Mouse (Mus musculus) adrenal gland, adult 18-20 months (tissue): ENCODE measurements around the gene Apex1. TPM values are rescaled to one million over a fixed set of nuclear protein-coding genes. Genes with fewer than 3 reads are reported as not detected.
"Not testable (repeated sequence)": the region's sequence is repeated elsewhere in the genome, so short reads cannot be mapped to it uniquely, and the experiment has no call there.

Source experiments
- DNase-seq, 2 experiments: peaks; one replicate each; pipeline ENCODE4 v3.0.0; 2021 to 2022; ENCODE audit warnings: low spot score in 2 of 2
- total RNA-seq, 2 experiments: library from RNA; stranded (reverse); gene quantifications; 1 replicate in 1 of 2; 2 replicates in 1 of 2; pipeline ENCODE4 v1.2.3; 2021

The Apex1 gene
- total RNA-seq, 2 experiments from 2014 or later, result 50.7 to 66.7 TPM

DNA sequence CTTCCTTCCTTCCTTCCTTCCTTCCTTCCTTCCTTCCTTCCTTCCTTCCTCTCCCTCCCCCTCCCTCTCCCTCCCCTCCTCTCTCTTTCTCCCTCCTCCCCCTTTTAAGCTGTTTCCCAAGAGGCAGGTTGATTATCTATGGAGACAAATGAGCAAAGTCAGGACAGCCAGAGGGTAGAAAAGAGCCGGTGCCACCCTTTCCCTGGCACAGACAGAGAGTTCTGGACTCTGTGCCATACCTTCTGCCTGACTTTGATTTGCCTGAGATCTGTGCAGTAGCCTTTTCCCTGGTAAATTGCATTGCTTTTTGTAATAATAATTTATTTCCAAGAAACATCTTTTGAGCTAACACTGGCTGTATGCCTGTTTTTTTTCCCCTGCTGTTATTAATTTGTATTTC lies 44.3 kb downstream of the Apex1 start:
- DNase-seq, result no peak

DNA sequence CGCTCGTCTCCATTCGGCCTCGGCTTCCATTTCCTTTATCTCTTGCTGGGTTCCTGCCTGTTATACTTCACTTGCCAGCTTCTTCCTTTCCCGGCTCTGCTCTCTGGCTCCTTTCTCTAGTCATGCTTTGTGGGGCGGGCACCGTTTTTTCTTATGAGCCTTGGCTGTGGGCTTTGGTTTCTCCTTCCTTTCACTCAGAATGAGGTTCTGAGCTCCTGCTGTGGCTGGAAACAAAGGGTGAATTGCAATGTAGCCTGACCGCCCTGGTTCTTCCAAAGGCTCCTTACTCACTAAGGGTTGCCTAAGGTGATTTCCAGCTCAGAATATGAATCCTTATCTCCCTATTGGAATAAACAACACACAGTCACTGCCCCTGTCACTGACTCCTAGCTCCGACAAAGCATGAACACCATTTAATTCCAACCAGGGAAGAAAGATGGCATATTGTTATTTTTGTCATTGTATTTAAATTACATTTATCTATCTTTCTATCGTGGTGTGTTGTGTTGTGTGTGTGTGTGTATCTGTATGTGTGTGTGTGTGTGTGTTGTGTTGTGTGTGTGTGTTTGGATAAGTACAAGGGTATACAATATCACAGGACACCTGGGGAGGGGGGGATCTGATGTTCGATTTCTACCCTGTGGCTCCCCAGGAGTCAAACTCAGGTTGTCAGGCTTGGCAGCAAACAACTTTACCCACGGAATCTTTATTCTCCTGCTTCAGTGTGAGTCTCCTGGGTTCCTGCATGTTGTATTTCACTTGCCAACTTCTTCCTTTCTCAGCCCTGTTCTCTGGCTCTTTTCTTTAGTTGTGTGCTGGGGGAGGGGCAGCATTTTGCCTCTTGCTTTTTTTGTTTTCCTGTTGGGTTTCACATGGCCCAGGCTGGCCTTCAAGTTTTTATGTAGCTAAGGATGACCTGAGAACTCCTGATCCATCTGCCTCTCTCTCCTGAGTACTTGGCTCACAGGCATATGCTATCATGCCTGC lies 45.1 kb downstream of the Apex1 start:
- no peak for DNase-seq

DNA sequence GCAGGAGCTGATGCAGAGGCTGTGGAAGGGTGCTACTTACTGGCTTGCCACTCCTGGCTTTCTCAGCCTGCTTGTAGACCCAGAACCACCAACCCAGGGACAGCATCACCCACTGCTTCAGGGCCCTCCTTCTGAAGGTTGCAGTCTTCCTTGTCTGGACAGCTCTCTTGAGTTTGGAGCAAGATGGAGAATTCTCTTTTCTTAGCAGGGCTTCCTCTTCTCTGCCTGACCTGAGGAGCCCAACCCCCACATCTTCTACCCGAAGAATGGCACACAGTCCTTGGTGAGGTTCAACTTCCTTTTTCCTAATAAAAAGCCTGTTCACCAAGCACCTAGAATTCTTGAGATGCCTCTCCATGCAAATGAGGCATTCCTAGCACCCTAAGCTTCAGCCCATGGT lies 46.1 kb downstream of the Apex1 start:
- no peak for DNase-seq

DNA sequence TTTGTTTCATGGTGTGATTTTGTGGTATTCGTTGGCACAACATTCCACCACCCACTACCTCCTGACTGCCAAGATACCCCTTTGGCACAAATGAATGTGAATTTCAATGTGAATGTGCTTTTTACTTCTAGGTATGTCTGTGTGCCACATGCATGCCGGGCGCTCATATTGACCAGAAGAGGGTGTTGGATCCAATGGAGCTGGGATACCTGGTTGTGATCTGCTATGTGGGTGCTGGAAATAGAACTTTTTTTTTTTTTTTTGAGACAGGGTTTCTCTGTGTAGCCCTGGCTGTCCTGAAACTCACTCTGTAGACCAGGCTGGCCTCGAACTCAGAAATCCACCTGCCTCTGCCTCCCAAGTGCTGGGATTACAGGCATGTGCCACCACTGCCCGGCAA lies 48.3 kb downstream of the Apex1 start:
- DNase-seq, result not testable (repeated sequence)

DNA sequence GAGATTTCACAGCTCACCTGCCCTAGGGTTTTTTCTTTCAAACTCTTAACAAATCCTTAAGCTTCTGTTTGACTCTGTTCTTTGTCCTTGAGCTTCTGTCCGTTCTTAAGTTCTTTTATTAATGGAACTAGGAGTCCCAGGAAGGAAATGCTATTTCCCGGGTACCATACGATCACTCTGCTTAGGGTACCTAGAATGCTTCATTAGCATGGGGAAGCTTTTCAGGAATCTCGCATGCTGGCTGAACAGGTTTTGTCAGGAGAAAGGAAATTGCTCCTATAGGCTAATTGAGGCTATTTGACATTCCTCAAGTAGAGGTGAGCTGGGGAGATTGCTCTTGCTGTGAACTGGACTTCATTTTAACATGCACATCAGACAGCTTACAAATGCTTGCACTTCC lies 48.9 kb downstream of the Apex1 start:
- DNase-seq, result no peak

DNA sequence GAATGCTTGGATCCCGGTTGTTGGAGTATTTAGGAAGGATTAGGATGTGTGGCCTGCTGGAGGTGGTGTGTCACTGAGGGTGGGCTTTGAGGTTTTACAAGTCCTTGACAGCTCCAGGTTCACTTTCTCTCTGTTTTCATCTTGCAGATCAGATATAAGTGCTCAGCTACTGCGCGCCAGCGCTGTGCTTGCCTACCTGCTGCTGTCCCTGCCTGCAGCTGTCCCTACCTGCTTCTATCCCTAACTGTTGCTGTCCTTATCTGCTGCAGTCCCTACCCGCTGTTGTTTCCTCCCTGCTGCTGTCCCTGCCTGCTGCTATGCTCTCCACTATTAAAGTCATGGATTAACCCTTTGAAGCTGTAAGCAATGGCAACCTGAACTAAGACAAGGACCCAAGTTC lies 50.2 kb downstream of the Apex1 start:
- DNase-seq, result no peak

DNA sequence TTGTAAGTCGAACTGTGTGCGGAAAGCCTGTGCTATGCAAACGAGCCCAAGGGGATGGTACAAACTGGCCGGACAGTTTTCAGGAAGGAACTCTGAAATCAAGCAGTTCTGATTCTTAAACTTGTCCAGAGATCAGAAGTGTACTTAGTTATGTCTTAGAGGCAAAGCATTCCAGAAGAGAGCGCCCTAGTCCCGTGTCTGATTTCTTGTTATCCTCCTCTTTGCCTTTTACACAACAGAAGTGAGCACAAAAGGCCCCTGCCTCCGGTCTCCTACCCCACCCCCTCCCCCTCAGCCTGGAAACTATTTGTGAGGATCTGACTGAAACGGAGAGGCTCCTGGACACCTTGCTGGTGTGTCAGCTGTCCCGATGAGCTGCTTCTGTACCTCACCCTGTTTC lies 51.9 kb downstream of the Apex1 start:
- DNase-seq, result no peak

Other genes with a start within 250 kb of the Apex1 start
- not detected for gene Olfr747, start 231.8 kb upstream of the Apex1 start, total RNA-seq
- gene Olfr748, start 217.6 kb upstream of the Apex1 start, total RNA-seq, result not detected
- gene Olfr749, start 179.9 kb upstream of the Apex1 start, total RNA-seq, result not detected
- gene Ttc5, start 139.4 kb upstream of the Apex1 start, total RNA-seq, result 10 to 100 TPM; 29.0 to 35.5 TPM
- gene Ccnb1ip1, start 117.2 kb upstream of the Apex1 start, total RNA-seq, result not detected
- gene Parp2, start 117.1 kb upstream of the Apex1 start, total RNA-seq, result 10 to 100 TPM; 21.0 to 22.7 TPM
- 10 to 100 TPM; 22.2 to 25.2 TPM for gene Tep1, start 54.4 kb upstream of the Apex1 start, total RNA-seq
- gene Klhl33, start 27.5 kb upstream of the Apex1 start, total RNA-seq, result 1 to 10 TPM in 1 of 2 experiments, under 1 TPM in 1; 0.83 to 1.3 TPM
- 10 to 100 TPM; 48.9 to 51.3 TPM for gene Osgep, start 75 bp upstream of the Apex1 start, total RNA-seq
- gene Pip4p1, start 5.9 kb downstream of the Apex1 start, total RNA-seq, result 10 to 100 TPM; 54.8 to 63.0 TPM
- gene Pnp, start 6.1 kb downstream of the Apex1 start, total RNA-seq, result 10 to 100 TPM; 35.0 to 40.3 TPM
- gene Gm49342, start 19.5 kb downstream of the Apex1 start, total RNA-seq, result 10 to 100 TPM; 31.9 to 43.9 TPM
- gene Pnp2, start 31.0 kb downstream of the Apex1 start, total RNA-seq, result 1 to 10 TPM; 1.7 to 2.7 TPM
- not detected for gene Rnase10, start 82.8 kb downstream of the Apex1 start, total RNA-seq
- gene Rnase9, start 116.9 kb downstream of the Apex1 start, total RNA-seq, result not detected
- gene Rnase11, start 125.2 kb downstream of the Apex1 start, total RNA-seq, result not detected
- gene Rnase12, start 132.7 kb downstream of the Apex1 start, total RNA-seq, result not detected
- gene Olfr750, start 149.5 kb downstream of the Apex1 start, total RNA-seq, result under 1 TPM in 1 of 2 experiments, not detected in 1; 0.03 TPM
- 10 to 100 TPM; 44.8 to 61.9 TPM for gene Rnase4, start 166.1 kb downstream of the Apex1 start, total RNA-seq
- 1 to 10 TPM; 4.9 to 9.2 TPM for gene Ang, start 166.2 kb downstream of the Apex1 start, total RNA-seq
- not detected for gene Eddm3b, start 189.5 kb downstream of the Apex1 start, total RNA-seq
- 1 to 10 TPM; 1.3 to 2.0 TPM for gene Rnase6, start 198.9 kb downstream of the Apex1 start, total RNA-seq
- not detected for gene Rnase1, start 221.8 kb downstream of the Apex1 start, total RNA-seq
- not detected for gene Rnase2b, start 237.3 kb downstream of the Apex1 start, total RNA-seq